Mouse (Mus musculus) hindbrain, embryonic 12.5 days (tissue): ENCODE measurements around the gene Tbc1d2b. TPM values are rescaled to one million over a fixed set of nuclear protein-coding genes. Genes with fewer than 3 reads are reported as not detected.

Source experiments
- ATAC-seq: fragments of 200-750 bp; cut with Nextera tagmentation; 2 replicates; pipeline ENCODE4 v1.8.0; 2017; ENCODE audit warnings: moderate TSS enrichment; ENCODE audit not compliant: low FRiP score
- H3K27ac ChIP-seq: fragments of 300-500 bp; sonication (generic); 2 replicates; pipeline ENCODE4 v1.5.1; 2016; ENCODE audit warnings: mild to moderate bottlenecking
- H3K27me3 ChIP-seq: fragments of 300-500 bp; sonication (generic); 2 replicates; pipeline ENCODE4 v1.6.1; 2016; ENCODE audit warnings: mild to moderate bottlenecking
- H3K36me3 ChIP-seq: fragments of 300-500 bp; sonication (generic); 2 replicates; pipeline ENCODE4 v1.6.1; 2016; ENCODE audit warnings: mild to moderate bottlenecking
- H3K4me1 ChIP-seq: fragments of 300-500 bp; sonication (generic); 2 replicates; pipeline ENCODE4 v1.6.1; 2016
- H3K4me2 ChIP-seq: fragments of 300-500 bp; sonication (generic); replicated peaks from 2 replicates; pipeline ENCODE4 v1.6.1; 2016; ENCODE audit warnings: mild to moderate bottlenecking
- H3K4me3 ChIP-seq: fragments of 300-500 bp; sonication (generic); 2 replicates; pipeline ENCODE4 v1.5.1; 2016; ENCODE audit warnings: mild to moderate bottlenecking
- H3K9ac ChIP-seq: fragments of 300-500 bp; sonication (generic); 2 replicates; pipeline ENCODE4 v1.6.1; 2016; ENCODE audit warnings: mild to moderate bottlenecking, moderate library complexity
- H3K9me3 ChIP-seq: fragments of 300-500 bp; sonication (generic); replicated peaks from 2 replicates; pipeline ENCODE4 v1.6.1; 2016; ENCODE audit warnings: mild to moderate bottlenecking
- WGBS: fragments of 180-500 bp; shearing (Covaris S2); methylation state at CpG from one replicate; pipeline ENCODE4 v1.1.7; 2016; 5-methylcytosine and 5-hydroxymethylcytosine counted together
- polyA plus RNA-seq: library from polyadenylated mRNA; unstranded; fragments of >200 nt; fragmentation: Nextera tagmentation; extraction: Ambion mirVana; gene quantifications from 2 replicates; pipeline ENCODE4 v1.2.1, GENCODE M21; 2016

The Tbc1d2b gene
- polyA plus RNA-seq, 1 experiment from 2014 or later: 14.6 TPM

GRCm38 (mm10) chr9:90275906-90276305 lies 5.3 kb upstream of the Tbc1d2b start:
- 94% methylated on average over 5 of the region's 5 CpGs for WGBS
- no peak overlapping the region for H3K4me2 ChIP-seq

GRCm38 (mm10) chr9:90275500-90275899 lies 4.9 kb upstream of the Tbc1d2b start:
- Histone ChIP-seq H3K27me3 (no peaks in the 10 kb centered on the region), H3K27ac (no peak overlapping the region), H3K4me2 (no peak overlapping the region), H3K9ac (no peak overlapping the region), H3K36me3 (no peaks in the 10 kb centered on the region), H3K9me3 (no peaks in the 10 kb centered on the region), H3K4me1 (no peaks in the 10 kb centered on the region), H3K4me3 (no peak overlapping the region)
- no peak for ATAC-seq
- 82% methylated on average over 2 of the region's 2 CpGs for WGBS

More at GRCm38 (mm10) chr9:90275906-90276305, 5.3 kb upstream of the Tbc1d2b start:
- no peaks in the 10 kb centered on the region for H3K36me3 ChIP-seq
- H3K9ac ChIP-seq: no peak overlapping the region
- H3K4me1 ChIP-seq: no peaks in the 10 kb centered on the region
- H3K27ac ChIP-seq: no peak overlapping the region
- no peak overlapping the region for H3K4me3 ChIP-seq
- no peaks in the 10 kb centered on the region for H3K9me3 ChIP-seq
- no peaks in the 10 kb centered on the region for H3K27me3 ChIP-seq
- ATAC-seq: no peak

GRCm38 (mm10) chr9:90274516-90274915 lies 3.9 kb upstream of the Tbc1d2b start:
- H3K9me3 ChIP-seq: no peaks in the 10 kb centered on the region
- peaks cover 6% of the 10 kb centered on the region for H3K4me1 ChIP-seq
- no peak for ATAC-seq
- no peak overlapping the region for H3K9ac ChIP-seq
- WGBS: 78% methylated on average over 3 of the region's 3 CpGs
- H3K4me3 ChIP-seq: no peak overlapping the region
- no peaks in the 10 kb centered on the region for H3K27me3 ChIP-seq
- H3K27ac ChIP-seq: no peak overlapping the region
- H3K36me3 ChIP-seq: no peaks in the 10 kb centered on the region
- no peak overlapping the region for H3K4me2 ChIP-seq

GRCm38 (mm10) chr9:90272346-90272745 lies 1.7 kb upstream of the Tbc1d2b start:
- ATAC-seq: no peak
- no peak overlapping the region for H3K4me3 ChIP-seq
- H3K36me3 ChIP-seq: no peaks in the 10 kb centered on the region
- peaks cover 15% of the 10 kb centered on the region for H3K4me1 ChIP-seq
- 70% methylated on average over 12 of the region's 12 CpGs for WGBS
- no peak overlapping the region for H3K27ac ChIP-seq
- no peaks in the 10 kb centered on the region for H3K9me3 ChIP-seq
- H3K27me3 ChIP-seq: no peaks in the 10 kb centered on the region
- no peak overlapping the region for H3K4me2 ChIP-seq
- H3K9ac ChIP-seq: no peak overlapping the region

GRCm38 (mm10) chr9:90271541-90272090 lies 1.0 kb upstream of the Tbc1d2b start:
- Histone ChIP-seq H3K9ac (no peak overlapping the region), H3K4me2 (no peak overlapping the region), H3K36me3 (no peaks in the 10 kb centered on the region), H3K27ac (no peak overlapping the region), H3K9me3 (no peaks in the 10 kb centered on the region), H3K4me1 (peaks cover 15% of the 10 kb centered on the region), H3K4me3 (no peak overlapping the region), H3K27me3 (no peaks in the 10 kb centered on the region)
- 64% methylated on average over 5 of the region's 5 CpGs for WGBS
- ATAC-seq: no peak

- Histone ChIP-seq H3K36me3 (no peaks in the 10 kb centered on the region), H3K27ac (no peak overlapping the region), H3K9me3 (no peaks in the 10 kb centered on the region), H3K27me3 (no peaks in the 10 kb centered on the region), H3K4me1 (peaks cover 15% of the 10 kb centered on the region), H3K4me2 (peak overlapping the region; percentile 89), H3K9ac (0 out of 2 replicates have a peak overlapping the region, but pooled peaks have one; percentile 78), H3K4me3 (peak overlapping the region; percentile 82)
- ATAC-seq: peak; percentile 20
- 21% methylated on average over 11 of the region's 11 CpGs for WGBS
Measured at GRCm38 (mm10) chr9:90270944-90271295, 316 bp upstream of the Tbc1d2b start.

- H3K9me3 ChIP-seq: no peaks in the 10 kb centered on the region
- H3K4me3 ChIP-seq: peak overlapping the region; percentile 82
- peak overlapping the region; percentile 89 for H3K4me2 ChIP-seq
- H3K4me1 ChIP-seq: peaks cover 15% of the 10 kb centered on the region
- H3K36me3 ChIP-seq: no peaks in the 10 kb centered on the region
- 25% methylated on average over 7 of the region's 7 CpGs for WGBS
- 0 out of 2 replicates have a peak, but pooled peaks have one; percentile 5 for ATAC-seq
- peak overlapping the region; percentile 78 for H3K9ac ChIP-seq
- H3K27ac ChIP-seq: peak overlapping the region; percentile 68; the same call in 1 of the 2 replicates
- no peaks in the 10 kb centered on the region for H3K27me3 ChIP-seq
Measured at GRCm38 (mm10) chr9:90269011-90269681, 1.5 kb downstream of the Tbc1d2b start.

- no peak for ATAC-seq
- no peaks in the 10 kb centered on the region for H3K9me3 ChIP-seq
- H3K27ac ChIP-seq: no peak overlapping the region
- H3K4me2 ChIP-seq: no peak overlapping the region
- WGBS: 85% methylated on average over 10 of the region's 10 CpGs
- H3K36me3 ChIP-seq: no peaks in the 10 kb centered on the region
- peaks cover 15% of the 10 kb centered on the region for H3K4me1 ChIP-seq
- H3K4me3 ChIP-seq: no peak overlapping the region
- H3K27me3 ChIP-seq: no peaks in the 10 kb centered on the region
- H3K9ac ChIP-seq: no peak overlapping the region
Measured at GRCm38 (mm10) chr9:90266926-90267325, 3.7 kb downstream of the Tbc1d2b start.

GRCm38 (mm10) chr9:90266059-90266458 lies 4.5 kb downstream of the Tbc1d2b start:
- no peak for ATAC-seq
- 92% methylated on average over 10 of the region's 10 CpGs for WGBS

GRCm38 (mm10) chr9:90265322-90266039 lies 5.1 kb downstream of the Tbc1d2b start:
- Histone ChIP-seq H3K36me3 (no peaks in the 10 kb centered on the region), H3K9me3 (no peaks in the 10 kb centered on the region), H3K4me3 (no peak overlapping the region), H3K9ac (no peak overlapping the region), H3K4me2 (no peak overlapping the region), H3K27me3 (no peaks in the 10 kb centered on the region), H3K4me1 (peaks cover 20% of the 10 kb centered on the region), H3K27ac (no peak overlapping the region)
- 91% methylated on average over 5 of the region's 5 CpGs for WGBS
- no peak for ATAC-seq

More at GRCm38 (mm10) chr9:90266059-90266458, 4.5 kb downstream of the Tbc1d2b start:
- no peak overlapping the region for H3K27ac ChIP-seq
- H3K9me3 ChIP-seq: no peaks in the 10 kb centered on the region
- no peak overlapping the region for H3K4me2 ChIP-seq
- no peaks in the 10 kb centered on the region for H3K36me3 ChIP-seq
- no peaks in the 10 kb centered on the region for H3K27me3 ChIP-seq
- H3K9ac ChIP-seq: no peak overlapping the region
- H3K4me1 ChIP-seq: peaks cover 15% of the 10 kb centered on the region
- no peak overlapping the region for H3K4me3 ChIP-seq

GRCm38 (mm10) chr9:90263340-90263679 lies 7.3 kb downstream of the Tbc1d2b start:
- Histone ChIP-seq H3K4me3 (no peak overlapping the region), H3K27me3 (no peaks in the 10 kb centered on the region), H3K9ac (no peak overlapping the region), H3K36me3 (no peaks in the 10 kb centered on the region), H3K4me2 (no peak overlapping the region), H3K9me3 (no peaks in the 10 kb centered on the region), H3K27ac (no peak overlapping the region), H3K4me1 (peaks cover 5% of the 10 kb centered on the region; the same call in 1 of the 2 replicates)
- WGBS: 88% methylated on average over 4 of the region's 4 CpGs
- no peak for ATAC-seq

- no peaks in the 10 kb centered on the region for H3K36me3 ChIP-seq
- peaks cover 5% of the 10 kb centered on the region; the same call in 1 of the 2 replicates for H3K4me1 ChIP-seq
- 91% methylated on average over 7 of the region's 7 CpGs for WGBS
- no peak overlapping the region for H3K4me3 ChIP-seq
- H3K27me3 ChIP-seq: no peaks in the 10 kb centered on the region
- H3K27ac ChIP-seq: no peak overlapping the region
- no peak overlapping the region for H3K9ac ChIP-seq
- no peak for ATAC-seq
- no peak overlapping the region for H3K4me2 ChIP-seq
- no peaks in the 10 kb centered on the region for H3K9me3 ChIP-seq
Measured at GRCm38 (mm10) chr9:90262591-90263339, 7.8 kb downstream of the Tbc1d2b start.
